In genomic region chr12:111442309-111443010, GRCm38 (mm10) we compare ENCODE assay signal across 8 mouse cellular contexts. TPM values are rescaled to one million over a fixed set of nuclear protein-coding genes. Genes with fewer than 3 reads are reported as not detected.
DNase-seq lines count a peak whose midpoint lies in the region; ATAC-seq and TF ChIP-seq lines count a peak whose summit lies in the region.

Tnfaip2 (plus strand) TSS chr12:111442469.

- peak within 1 kb of the TSS; percentile 61 for H3K4me2 ChIP-seq in forebrain, embryonic 14.5 days (ENCODE audit: low read length)
- H3K4me2 ChIP-seq in limb, embryonic 13.5 days (replicated peaks), result peak within 1 kb of the TSS; percentile 80
- peak within 1 kb of the TSS; percentile 72 for H3K4me2 ChIP-seq in midbrain, embryonic 13.5 days (replicated peaks)
- H3K4me2 ChIP-seq in stomach, embryonic 16.5 days (ENCODE audit: low read depth, low read length), result peak within 1 kb of the TSS; percentile 58

- H3K36me3 ChIP-seq in E14TG2a.4 (ENCODE audit: insufficient read depth, low read length), result no peaks in the 10 kb centered on the region
- H3K36me3 ChIP-seq in forebrain, embryonic 14.5 days (ENCODE audit: control insufficient read depth, insufficient read depth, low read length), result no peaks in the 10 kb centered on the region
- H3K36me3 ChIP-seq in limb, embryonic 13.5 days, result no peaks in the 10 kb centered on the region
- no peaks in the 10 kb centered on the region for H3K36me3 ChIP-seq in midbrain, embryonic 13.5 days
- H3K36me3 ChIP-seq in stomach, embryonic 16.5 days (ENCODE audit: control insufficient read depth, insufficient read depth, low read length), result no peaks in the 10 kb centered on the region

- peak; percentile 69; the same call in 1 of the 2 replicates for ATAC-seq in forebrain, embryonic 14.5 days
- peak; percentile 61 for ATAC-seq in hematopoietic stem cell, adult 5-6 weeks (replicated peaks in 1 of 2; ENCODE audit: insufficient read depth in 1 of 2, low FRiP score in 2 of 2, low TSS enrichment in 1 of 2, low read depth in 1 of 2, poor library complexity in 2 of 2, severe bottlenecking in 2 of 2)
- peak; percentile 75 for ATAC-seq in limb, embryonic 13.5 days (ENCODE audit: low FRiP score, low read depth)
- peak; percentile 81 for ATAC-seq in midbrain, embryonic 13.5 days
- peak; percentile 78 for ATAC-seq in stomach, embryonic 16.5 days (ENCODE audit: insufficient read depth, low FRiP score)

- TF ChIP-seq CTCF in E14TG2a.4 (conservative IDR thresholded peaks at IDR 0.05; ENCODE audit: low read length), result no peak

- H3K4me1 ChIP-seq in E14TG2a.4 (replicated peaks; ENCODE audit: low read depth, low read length), result peaks cover 46% of the 10 kb centered on the region
- peaks cover 5% of the 10 kb centered on the region for H3K4me1 ChIP-seq in forebrain, embryonic 14.5 days (ENCODE audit: control insufficient read depth, insufficient read depth, low read length)
- peaks cover 28% of the 10 kb centered on the region for H3K4me1 ChIP-seq in limb, embryonic 13.5 days
- peaks cover 30% of the 10 kb centered on the region for H3K4me1 ChIP-seq in midbrain, embryonic 13.5 days (replicated peaks)
- H3K4me1 ChIP-seq in stomach, embryonic 16.5 days (ENCODE audit: control insufficient read depth, insufficient read depth, low read length), result peaks cover 21% of the 10 kb centered on the region

- H3K4me3 ChIP-seq in E14TG2a.4 (replicated peaks; ENCODE audit: low read length), result peak within 1 kb of the TSS; percentile 72
- H3K4me3 ChIP-seq in forebrain, embryonic 14.5 days (ENCODE audit: low read depth, low read length), result peak within 1 kb of the TSS; percentile 31
- H3K4me3 ChIP-seq in limb, embryonic 13.5 days, result peak within 1 kb of the TSS; percentile 46
- peak within 1 kb of the TSS; percentile 39 for H3K4me3 ChIP-seq in midbrain, embryonic 13.5 days (replicated peaks)
- H3K4me3 ChIP-seq in stomach, embryonic 16.5 days (replicated peaks; ENCODE audit: low read length), result peak within 1 kb of the TSS; percentile 46

- peaks cover 5% of the 10 kb centered on the region for H3K9me3 ChIP-seq in E14TG2a.4 (ENCODE audit: low read length)
- no peaks in the 10 kb centered on the region for H3K9me3 ChIP-seq in forebrain, embryonic 14.5 days (replicated peaks; ENCODE audit: control insufficient read depth, low read length)
- no peaks in the 10 kb centered on the region for H3K9me3 ChIP-seq in limb, embryonic 13.5 days
- no peaks in the 10 kb centered on the region for H3K9me3 ChIP-seq in midbrain, embryonic 13.5 days
- H3K9me3 ChIP-seq in stomach, embryonic 16.5 days (replicated peaks; ENCODE audit: control insufficient read depth, low read length), result 0 out of 2 replicates have a peak, but pooled peaks cover 3% of the 10 kb centered on the region

- peaks cover 94% of the 10 kb centered on the region for H3K27me3 ChIP-seq in E14TG2a.4 (ENCODE audit: insufficient read depth, low read length)
- peaks cover 64% of the 10 kb centered on the region for H3K27me3 ChIP-seq in forebrain, embryonic 14.5 days (replicated peaks; ENCODE audit: control insufficient read depth, insufficient read depth, low read length)
- peaks cover 100% of the 10 kb centered on the region for H3K27me3 ChIP-seq in limb, embryonic 13.5 days
- H3K27me3 ChIP-seq in midbrain, embryonic 13.5 days, result peaks cover 78% of the 10 kb centered on the region
- H3K27me3 ChIP-seq in stomach, embryonic 16.5 days (ENCODE audit: control insufficient read depth, insufficient read depth, low read length), result peaks cover 62% of the 10 kb centered on the region

- DNase-seq in adrenal gland, postnatal 14 days, result peak; percentile 89
- DNase-seq in forebrain, embryonic 14.5 days (ENCODE audit: low spot score), result peak; percentile 57
- no peak for DNase-seq in layer of hippocampus, adult 9-11 months

- H3K9ac ChIP-seq in forebrain, embryonic 14.5 days (ENCODE audit: low read length), result peak within 1 kb of the TSS; percentile 37; the same call in 1 of the 2 replicates
- peak within 1 kb of the TSS; percentile 51 for H3K9ac ChIP-seq in limb, embryonic 13.5 days
- H3K9ac ChIP-seq in midbrain, embryonic 13.5 days (replicated peaks), result peak within 1 kb of the TSS; percentile 55
- H3K9ac ChIP-seq in stomach, embryonic 16.5 days (ENCODE audit: low read length), result peak within 1 kb of the TSS; percentile 64

- under 1% methylated on average over 48 of the region's 48 CpGs for WGBS in forebrain, embryonic 14.5 days
- under 1% methylated on average over 48 of the region's 48 CpGs for WGBS in limb, embryonic 13.5 days
- WGBS in midbrain, embryonic 13.5 days, result under 1% methylated on average over 48 of the region's 48 CpGs
- WGBS in stomach, embryonic 16.5 days, result 2% methylated on average over 46 of the region's 48 CpGs

- no peak within 1 kb of the TSS for H3K27ac ChIP-seq in forebrain, embryonic 14.5 days (ENCODE audit: low read depth, low read length)
- H3K27ac ChIP-seq in limb, embryonic 13.5 days, result no peak within 1 kb of the TSS
- no peak within 1 kb of the TSS for H3K27ac ChIP-seq in midbrain, embryonic 13.5 days
- H3K27ac ChIP-seq in stomach, embryonic 16.5 days (ENCODE audit: low read length), result peak within 1 kb of the TSS; percentile 27; the same call in 1 of the 2 replicates

RNA-seq across cellular contexts. Expression of gene Tnfaip2, which starts in this region (rescaled TPM):
- total RNA-seq in adrenal gland, postnatal 14 days (2021), result 14.0 and 14.4 TPM in 2 replicates
- 0.28 and 1.1 TPM in 2 replicates for polyA plus RNA-seq in forebrain, embryonic 14.5 days (2014; fragmentation: Nextera tagmentation; extraction: Ambion mirVana)
- total RNA-seq in hematopoietic stem cell, adult 5-6 weeks (2017), result 15.1 and 39.1 TPM in 2 replicates
- 7.4 and 7.8 TPM in 2 replicates for polyA plus RNA-seq in limb, embryonic 13.5 days (2015; fragmentation: Nextera tagmentation; extraction: Ambion mirVana)
- polyA plus RNA-seq in midbrain, embryonic 13.5 days (2015; fragmentation: Nextera tagmentation; extraction: Ambion mirVana), result 0.28 and 1.3 TPM in 2 replicates
- 11.2 and 12.8 TPM in 2 replicates for polyA plus RNA-seq in stomach, embryonic 16.5 days (2015; fragmentation: Nextera tagmentation; extraction: Ambion mirVana)
